Mouse (Mus musculus): Measurements from ENCODE around the gene Gjd3. TPM values are rescaled to one million over a fixed set of nuclear protein-coding genes. Genes with fewer than 3 reads are reported as not detected.

Gene Gjd3
- polyA plus RNA-seq, 1 experiment from 2014 or later, result 0.31 TPM

GRCm38 (mm10) chr11:98939084-98939952 lies 43.5 kb downstream of the Gjd3 start:
- peaks cover 77% of the 10 kb centered on the region for H3K4me1 ChIP-seq (replicated peaks; ENCODE audit: control insufficient read depth, insufficient read depth, low read length)
- peak overlapping the region; percentile 83 for H3K4me2 ChIP-seq (ENCODE audit: low read depth, low read length)
- H3K27ac ChIP-seq (ENCODE audit: low read length), result peak overlapping the region; percentile 98; the same call in 1 of the 2 replicates
- no peaks in the 10 kb centered on the region for H3K9me3 ChIP-seq (ENCODE audit: control insufficient read depth, low read length)
- no peaks in the 10 kb centered on the region for H3K36me3 ChIP-seq (ENCODE audit: control insufficient read depth, insufficient read depth, low read length)
- peak overlapping the region; percentile 89 for H3K9ac ChIP-seq (ENCODE audit: low read length)
- ATAC-seq (ENCODE audit: low read depth), result no peak
- no peaks in the 10 kb centered on the region for H3K27me3 ChIP-seq (ENCODE audit: control insufficient read depth, insufficient read depth, low read depth, low read length)
- H3K4me3 ChIP-seq (ENCODE audit: low read length), result peak overlapping the region; percentile 72
- WGBS, result 25% methylated on average over 15 of the region's 15 CpGs

DNA sequence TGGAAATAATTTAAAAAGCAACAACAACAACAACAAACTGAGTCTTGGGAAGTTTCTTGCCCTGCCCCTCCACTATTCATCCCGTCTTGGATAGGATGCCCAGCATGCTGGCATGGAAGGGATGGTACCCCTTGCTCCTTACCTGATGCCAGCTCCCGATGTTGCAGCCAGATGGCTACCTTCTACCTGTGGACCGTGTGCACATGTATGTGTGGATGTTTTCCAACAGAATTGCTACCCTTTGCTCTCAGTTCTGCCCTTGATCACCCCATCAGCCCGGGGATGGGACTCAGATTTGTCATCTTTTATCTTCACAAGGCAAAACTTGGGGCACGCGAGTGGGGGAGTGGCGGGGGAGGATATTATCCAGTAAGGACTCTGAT lies 44.1 kb downstream of the Gjd3 start:
- no peaks in the 10 kb centered on the region for H3K9me3 ChIP-seq (ENCODE audit: control insufficient read depth, low read length)
- peak overlapping the region; percentile 83 for H3K4me2 ChIP-seq (ENCODE audit: low read depth, low read length)
- no peaks in the 10 kb centered on the region for H3K36me3 ChIP-seq (ENCODE audit: control insufficient read depth, insufficient read depth, low read length)
- no peaks in the 10 kb centered on the region for H3K27me3 ChIP-seq (ENCODE audit: control insufficient read depth, insufficient read depth, low read depth, low read length)
- WGBS, result 26% methylated on average over 7 of the region's 7 CpGs
- H3K4me3 ChIP-seq (ENCODE audit: low read length), result peak overlapping the region; percentile 72
- H3K4me1 ChIP-seq (replicated peaks; ENCODE audit: control insufficient read depth, insufficient read depth, low read length), result peaks cover 72% of the 10 kb centered on the region
- ATAC-seq (ENCODE audit: low read depth), result no peak
- H3K27ac ChIP-seq (ENCODE audit: low read length), result peak overlapping the region; percentile 95; the same call in 1 of the 2 replicates
- H3K9ac ChIP-seq (ENCODE audit: low read length), result peak overlapping the region; percentile 89

DNA sequence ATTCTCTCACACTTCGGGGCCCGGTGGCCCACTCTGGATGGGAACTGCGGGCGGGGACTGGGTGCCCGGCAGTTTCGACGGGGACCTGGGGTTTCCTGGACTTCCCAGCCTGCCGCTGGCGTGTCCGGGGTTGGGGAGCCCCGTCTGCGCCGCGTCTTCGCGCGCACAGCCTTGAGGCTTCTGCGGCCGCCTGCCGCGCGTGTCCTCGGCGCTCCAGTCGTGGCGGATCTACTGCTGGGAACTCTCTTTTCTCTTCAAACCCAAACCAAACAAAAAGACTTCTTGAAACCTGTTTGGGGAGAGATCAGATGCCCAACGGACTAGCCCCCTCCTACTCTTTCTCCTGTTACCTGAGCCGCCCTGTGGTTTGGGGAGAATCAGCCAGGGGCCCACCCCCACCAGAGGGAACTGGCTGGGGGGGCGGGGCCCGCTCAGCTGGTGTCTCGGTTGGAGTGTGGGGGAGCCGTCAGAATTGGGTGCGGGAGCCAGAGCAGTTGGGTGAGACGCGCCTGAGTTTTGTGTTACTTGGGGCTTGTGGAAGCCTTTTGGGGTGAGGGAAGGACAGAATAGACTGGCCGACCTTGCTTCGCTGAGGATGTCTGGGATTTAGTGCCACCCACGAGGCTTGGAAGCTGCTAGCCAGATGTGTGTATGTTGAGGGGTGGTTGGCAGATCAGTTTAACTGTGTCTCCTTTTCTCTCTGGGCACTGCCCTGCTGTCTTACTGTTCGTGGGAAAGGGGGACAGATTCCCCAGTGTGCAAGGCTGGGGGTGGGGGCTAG lies 44.7 kb downstream of the Gjd3 start:
- H3K4me3 ChIP-seq (ENCODE audit: low read length), result peak overlapping the region; percentile 72
- WGBS, result 0% methylated on average over 39 of the region's 39 CpGs
- no peaks in the 10 kb centered on the region for H3K36me3 ChIP-seq (ENCODE audit: control insufficient read depth, insufficient read depth, low read length)
- peak overlapping the region; percentile 95 for H3K27ac ChIP-seq (ENCODE audit: low read length)
- H3K9ac ChIP-seq (ENCODE audit: low read length), result peak overlapping the region; percentile 89
- H3K4me2 ChIP-seq (ENCODE audit: low read depth, low read length), result peak overlapping the region; percentile 83
- H3K9me3 ChIP-seq (ENCODE audit: control insufficient read depth, low read length), result no peaks in the 10 kb centered on the region
- H3K4me1 ChIP-seq (replicated peaks; ENCODE audit: control insufficient read depth, insufficient read depth, low read length), result peaks cover 72% of the 10 kb centered on the region
- H3K27me3 ChIP-seq (ENCODE audit: control insufficient read depth, insufficient read depth, low read depth, low read length), result no peaks in the 10 kb centered on the region
- ATAC-seq (ENCODE audit: low read depth), result 0 out of 2 replicates have a peak, but pooled peaks have one; percentile 0

- peak; percentile 89 for ATAC-seq (ENCODE audit: low read depth)
- H3K9me3 ChIP-seq (ENCODE audit: control insufficient read depth, low read length), result no peaks in the 10 kb centered on the region
- H3K4me2 ChIP-seq (ENCODE audit: low read depth, low read length), result peak overlapping the region; percentile 83
- H3K27me3 ChIP-seq (ENCODE audit: control insufficient read depth, insufficient read depth, low read depth, low read length), result no peaks in the 10 kb centered on the region
- peak overlapping the region; percentile 95 for H3K27ac ChIP-seq (ENCODE audit: low read length)
- WGBS, result under 1% methylated on average over 33 of the region's 38 CpGs
- H3K9ac ChIP-seq (ENCODE audit: low read length), result peak overlapping the region; percentile 89
- no peaks in the 10 kb centered on the region for H3K36me3 ChIP-seq (ENCODE audit: control insufficient read depth, insufficient read depth, low read length)
- H3K4me1 ChIP-seq (replicated peaks; ENCODE audit: control insufficient read depth, insufficient read depth, low read length), result peaks cover 72% of the 10 kb centered on the region
- peak overlapping the region; percentile 72 for H3K4me3 ChIP-seq (ENCODE audit: low read length)
Observed at GRCm38 (mm10) chr11:98937410-98937913, 45.4 kb downstream of the Gjd3 start.

DNA sequence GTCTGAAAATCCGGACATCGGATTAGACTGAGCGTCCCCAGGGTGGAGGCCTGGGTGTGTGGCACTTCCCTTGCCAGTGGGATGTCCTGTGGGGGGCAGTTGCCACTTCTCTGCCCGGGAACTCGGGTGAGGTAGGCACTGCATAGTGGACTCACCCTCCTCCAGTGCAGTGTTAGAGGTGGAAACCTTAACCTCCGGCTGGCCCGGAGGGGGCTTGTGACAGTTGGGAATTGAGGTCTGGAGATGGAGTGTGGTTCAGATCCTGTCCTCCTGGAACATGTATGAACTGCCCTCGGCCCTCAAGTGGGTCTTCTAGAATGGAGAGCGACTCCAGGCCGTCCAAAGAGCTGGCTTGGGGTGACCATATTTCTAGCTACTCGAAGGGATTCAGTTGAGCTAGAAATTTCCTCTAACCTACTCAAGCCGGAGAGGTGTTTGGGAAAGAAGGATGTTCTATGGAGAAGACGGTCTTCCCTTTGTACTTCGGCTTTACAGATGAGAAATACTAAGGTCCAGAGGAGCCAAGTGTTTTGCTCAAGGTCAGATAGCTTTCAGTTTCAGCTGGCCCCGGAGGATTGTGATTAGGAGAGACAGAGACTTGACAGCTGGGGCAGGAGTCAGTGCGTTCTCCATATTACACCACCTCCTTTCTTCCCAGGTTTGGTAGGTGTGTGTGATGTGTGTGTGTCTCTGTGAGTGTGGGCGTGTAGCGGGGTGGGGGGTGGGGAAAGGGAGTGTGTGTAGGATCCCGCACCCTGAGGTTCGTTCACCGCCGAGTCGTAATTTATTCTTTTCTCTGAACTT lies 46.0 kb downstream of the Gjd3 start:
- ATAC-seq (ENCODE audit: low read depth), result peak; percentile 19
- Histone ChIP-seq H3K9me3 (ENCODE audit: control insufficient read depth, low read length) (no peaks in the 10 kb centered on the region), H3K4me2 (ENCODE audit: low read depth, low read length) (peak overlapping the region; percentile 83), H3K27me3 (ENCODE audit: control insufficient read depth, insufficient read depth, low read depth, low read length) (no peaks in the 10 kb centered on the region), H3K36me3 (ENCODE audit: control insufficient read depth, insufficient read depth, low read length) (no peaks in the 10 kb centered on the region), H3K4me1 (replicated peaks; ENCODE audit: control insufficient read depth, insufficient read depth, low read length) (peaks cover 72% of the 10 kb centered on the region), H3K9ac (ENCODE audit: low read length) (peak overlapping the region; percentile 65), H3K27ac (ENCODE audit: low read length) (peak overlapping the region; percentile 95), H3K4me3 (ENCODE audit: low read length) (peak overlapping the region; percentile 72)
- 1% methylated on average over 23 of the region's 23 CpGs for WGBS

- 5% methylated on average over 29 of the region's 29 CpGs for WGBS
- ATAC-seq (ENCODE audit: low read depth), result peak; percentile 60
- Histone ChIP-seq H3K4me1 (replicated peaks; ENCODE audit: control insufficient read depth, insufficient read depth, low read length) (peaks cover 73% of the 10 kb centered on the region), H3K4me2 (ENCODE audit: low read depth, low read length) (peak overlapping the region; percentile 83), H3K4me3 (ENCODE audit: low read length) (peak overlapping the region; percentile 72), H3K9ac (ENCODE audit: low read length) (peak overlapping the region; percentile 65), H3K27me3 (ENCODE audit: control insufficient read depth, insufficient read depth, low read depth, low read length) (no peaks in the 10 kb centered on the region), H3K9me3 (ENCODE audit: control insufficient read depth, low read length) (no peaks in the 10 kb centered on the region), H3K36me3 (ENCODE audit: control insufficient read depth, insufficient read depth, low read length) (no peaks in the 10 kb centered on the region), H3K27ac (ENCODE audit: low read length) (peak overlapping the region; percentile 95)
Observed at GRCm38 (mm10) chr11:98936170-98936569, 46.6 kb downstream of the Gjd3 start.

DNA sequence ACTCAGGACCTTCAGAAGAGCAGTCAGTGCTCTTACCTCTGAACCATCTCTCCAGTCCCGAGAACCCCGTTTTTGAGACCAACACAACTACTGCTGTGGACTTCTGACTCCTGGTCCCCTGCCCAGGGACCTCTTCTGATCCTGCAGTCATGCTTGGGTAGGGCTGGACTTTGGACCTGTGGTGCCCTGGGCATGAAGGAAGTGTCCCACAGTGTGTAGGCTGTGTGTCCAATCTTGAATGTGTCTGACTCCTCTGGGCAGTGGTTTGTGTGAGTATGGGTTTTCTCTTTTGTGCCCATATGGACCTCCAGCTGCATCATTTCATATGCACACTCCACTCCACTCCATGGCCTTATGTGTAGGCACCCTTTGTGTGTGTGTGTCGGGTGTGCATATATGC lies 47.7 kb downstream of the Gjd3 start:
- 76% methylated on average over 3 of the region's 3 CpGs for whole genome bisulfite sequencing
- ATAC-seq (ENCODE audit: low read depth), result no peak

DNA sequence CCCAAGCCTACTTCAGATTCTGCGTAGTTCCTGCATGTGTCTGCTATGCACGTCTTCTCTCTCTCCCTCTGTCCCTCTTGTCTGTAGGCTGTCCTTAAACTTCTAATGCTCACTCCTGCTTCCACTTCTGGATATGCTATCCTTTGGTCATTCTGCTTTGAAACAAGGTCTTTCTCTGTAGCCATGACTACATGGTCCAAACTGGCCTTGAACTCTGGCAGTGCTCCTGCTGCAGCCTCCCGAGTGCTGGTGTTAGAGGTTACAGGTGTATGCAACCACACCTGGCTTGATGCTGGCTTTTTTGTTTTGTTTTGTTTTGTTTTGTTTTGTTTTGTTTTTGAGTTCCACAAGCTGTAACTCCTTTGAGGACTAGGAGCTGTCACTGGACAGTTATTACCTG lies 48.4 kb downstream of the Gjd3 start:
- H3K27me3 ChIP-seq (ENCODE audit: control insufficient read depth, insufficient read depth, low read depth, low read length), result no peaks in the 10 kb centered on the region
- H3K4me2 ChIP-seq (ENCODE audit: low read depth, low read length), result no peak overlapping the region
- no peaks in the 10 kb centered on the region for H3K36me3 ChIP-seq (ENCODE audit: control insufficient read depth, insufficient read depth, low read length)
- peaks cover 73% of the 10 kb centered on the region for H3K4me1 ChIP-seq (replicated peaks; ENCODE audit: control insufficient read depth, insufficient read depth, low read length)
- ATAC-seq (ENCODE audit: low read depth), result no peak
- H3K4me3 ChIP-seq (ENCODE audit: low read length), result no peak overlapping the region
- WGBS, result 90% methylated on average over 3 of the region's 3 CpGs
- no peaks in the 10 kb centered on the region for H3K9me3 ChIP-seq (ENCODE audit: control insufficient read depth, low read length)
- no peak overlapping the region for H3K9ac ChIP-seq (ENCODE audit: low read length)
- H3K27ac ChIP-seq (ENCODE audit: low read length), result no peak overlapping the region

More for the DNA sequence above, 47.7 kb downstream of the Gjd3 start:
- Histone ChIP-seq H3K9ac (ENCODE audit: low read length) (no peak overlapping the region), H3K4me2 (ENCODE audit: low read depth, low read length) (no peak overlapping the region), H3K27ac (ENCODE audit: low read length) (no peak overlapping the region), H3K9me3 (ENCODE audit: control insufficient read depth, low read length) (no peaks in the 10 kb centered on the region), H3K4me3 (ENCODE audit: low read length) (no peak overlapping the region), H3K4me1 (replicated peaks; ENCODE audit: control insufficient read depth, insufficient read depth, low read length) (peaks cover 73% of the 10 kb centered on the region), H3K27me3 (ENCODE audit: control insufficient read depth, insufficient read depth, low read depth, low read length) (no peaks in the 10 kb centered on the region), H3K36me3 (ENCODE audit: control insufficient read depth, insufficient read depth, low read length) (no peaks in the 10 kb centered on the region)

Measured in lung, embryonic 16.5 days (tissue).